Mouse (Mus musculus) MEL (cell line): ENCODE data around the gene Cdk4.

Source experiments
- CTCF ChIP-seq, 3 experiments: IDR thresholded peaks in 2 of 3; conservative IDR thresholded peaks in 1 of 3; 2 replicates each; pipeline ENCODE4 v1.5.1; 2011 to 2012; ENCODE audit warnings: low read length in 3 of 3, low read depth in 2 of 3, mild to moderate bottlenecking in 2 of 3, improper control_type of control experiment in 1 of 3, inconsistent platforms in 1 of 3, mixed read lengths in 1 of 3, moderate library complexity in 1 of 3; ENCODE audit not compliant: control insufficient read depth in 1 of 3, insufficient read depth in 1 of 3, poor library complexity in 1 of 3, severe bottlenecking in 1 of 3
- E2F4 ChIP-seq: IDR thresholded peaks from 2 replicates; pipeline ENCODE4 v1.6.1; 2011; ENCODE audit warnings: low read depth, low read length, improper control_type of control experiment, borderline replicate concordance
- EP300 ChIP-seq, 2 experiments: IDR thresholded peaks; 2 replicates each; pipeline ENCODE4 v1.6.1; 2011; ENCODE audit warnings: improper control_type of control experiment in 2 of 2, low read length in 2 of 2, low read depth in 1 of 2, mild to moderate bottlenecking in 1 of 2
- GABPA ChIP-seq: IDR thresholded peaks from 2 replicates; pipeline ENCODE4 v1.6.1; 2012; ENCODE audit warnings: low read depth, mild to moderate bottlenecking, inconsistent platforms, low read length, improper control_type of control experiment, moderate library complexity
- HCFC1 ChIP-seq: IDR thresholded peaks from 2 replicates; pipeline ENCODE4 v1.6.1; 2012; ENCODE audit warnings: low read depth, mild to moderate bottlenecking, inconsistent platforms, low read length, improper control_type of control experiment, moderate library complexity
- JUND ChIP-seq: IDR thresholded peaks from 2 replicates; pipeline ENCODE4 v1.6.1; 2011; ENCODE audit warnings: low read depth, mild to moderate bottlenecking, improper control_type of control experiment, low read length
- MAFK ChIP-seq: IDR thresholded peaks from 2 replicates; pipeline ENCODE4 v1.6.1; 2011; ENCODE audit warnings: low read depth, mild to moderate bottlenecking, low read length, improper control_type of control experiment, borderline replicate concordance
- MAX ChIP-seq: IDR thresholded peaks from 2 replicates; pipeline ENCODE4 v1.6.1; 2011; ENCODE audit warnings: low read length, improper control_type of control experiment
- MYB ChIP-seq: IDR thresholded peaks from 2 replicates; pipeline ENCODE4 v1.6.1; 2011; ENCODE audit warnings: mild to moderate bottlenecking, low read depth, low read length, improper control_type of control experiment
- POLR2A ChIP-seq, 2 experiments: IDR thresholded peaks; 2 replicates each; pipeline ENCODE4 v1.6.1; 2011 to 2012; ENCODE audit warnings: low read length in 2 of 2, mild to moderate bottlenecking in 2 of 2, control low read depth in 1 of 2, improper control_type of control experiment in 1 of 2, low read depth in 1 of 2, moderate library complexity in 1 of 2; ENCODE audit not compliant: control insufficient read depth in 1 of 2, insufficient read depth in 1 of 2, poor library complexity in 1 of 2
- SIN3A ChIP-seq: IDR thresholded peaks from 2 replicates; pipeline ENCODE4 v1.6.1; 2012; ENCODE audit warnings: low read length, improper control_type of control experiment, inconsistent platforms
- USF2 ChIP-seq, 2 experiments: IDR thresholded peaks; 2 replicates each; pipeline ENCODE4 v1.6.1; 2011 to 2012; ENCODE audit warnings: improper control_type of control experiment in 2 of 2, low read length in 2 of 2, borderline replicate concordance in 1 of 2, inconsistent platforms in 1 of 2, low read depth in 1 of 2, mild to moderate bottlenecking in 1 of 2; ENCODE audit not compliant: insufficient read depth in 1 of 2
- ZMIZ1 ChIP-seq: IDR thresholded peaks from 2 replicates; pipeline ENCODE4 v1.6.1; 2012; ENCODE audit warnings: low read depth, mild to moderate bottlenecking, inconsistent platforms, low read length, improper control_type of control experiment, moderate library complexity

DNA sequence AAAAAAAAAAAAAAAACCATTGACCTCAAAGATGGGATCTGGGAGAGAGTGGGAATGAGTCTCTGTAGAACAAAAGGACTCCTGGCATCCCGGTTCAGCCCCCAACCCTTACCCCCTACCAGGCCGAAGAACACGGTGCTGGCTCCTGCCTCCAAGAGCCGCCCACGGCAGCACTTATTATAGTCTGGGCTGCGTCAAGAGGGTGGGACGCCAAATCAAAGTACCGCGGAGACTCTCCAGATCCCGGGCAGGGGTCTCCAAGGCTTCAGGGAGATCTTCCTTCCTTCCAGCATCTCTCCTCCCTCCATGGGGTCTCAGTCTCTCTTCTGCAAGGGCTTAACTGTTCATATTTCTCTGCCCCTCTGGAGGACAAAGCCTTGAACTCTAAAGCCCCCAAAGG is 14.2 kb downstream of the Cdk4 start:
- TF ChIP-seq MAFK (no peak), E2F4 (no peak), USF2 (IDR thresholded peaks at IDR 0.05; ENCODE audit: borderline replicate concordance in 1 of 2, insufficient read depth in 1 of 2, low read depth in 1 of 2, low read length in 2 of 2) (no peak), HCFC1 (no peak), MYB (no peak), CTCF (IDR thresholded peaks at IDR 0.05 in 2 of 3, conservative IDR thresholded peaks at IDR 0.05 in 1 of 3; ENCODE audit: control insufficient read depth in 1 of 3, insufficient read depth in 1 of 3, low read depth in 2 of 3, low read length in 3 of 3, poor library complexity in 1 of 3, severe bottlenecking in 1 of 3) (no peak), JUND (no peak), GABPA (no peak), EP300 (IDR thresholded peaks at IDR 0.05; ENCODE audit: low read depth in 1 of 2, low read length in 2 of 2) (no peak), SIN3A (no peak), POLR2A (IDR thresholded peaks at IDR 0.05; ENCODE audit: control insufficient read depth in 1 of 2, insufficient read depth in 1 of 2, low read depth in 1 of 2, low read length in 2 of 2, poor library complexity in 1 of 2) (no peak), MAX (no peak), ZMIZ1 (no peak)
